Mouse (Mus musculus): Measurements from ENCODE around the gene Gm12355.

DNA sequence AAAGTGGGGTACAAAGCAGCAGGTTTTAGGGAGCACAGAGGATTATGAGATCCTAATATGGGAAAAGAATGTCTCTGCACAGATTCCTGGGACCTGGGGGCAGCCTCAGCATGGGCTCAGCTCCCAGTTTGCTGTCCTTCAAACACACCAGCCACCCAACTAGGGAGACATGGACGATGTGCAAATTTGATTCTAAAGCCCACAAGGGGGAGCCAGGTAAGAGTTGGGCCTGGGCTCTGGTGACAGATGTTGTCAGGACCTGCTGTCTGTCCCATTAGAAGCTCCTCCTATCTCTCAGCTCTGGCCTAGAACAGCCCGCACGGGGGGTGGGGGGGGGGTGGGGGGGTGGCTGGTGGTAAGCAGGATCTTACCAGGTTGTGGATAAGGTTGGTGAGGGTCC, 41.9 kb downstream of the Gm12355 start:
- TF ChIP-seq POLR2A (IDR thresholded peaks at IDR 0.05; ENCODE audit: control insufficient read depth, low read depth, low read length) (no peak), CTCF (IDR thresholded peaks at IDR 0.05; ENCODE audit: control insufficient read depth, insufficient read depth, insufficient replicate concordance, low read depth, low read length) (no peak)

Data from testis, adult 2 months (tissue).